Mouse (Mus musculus): ENCODE results near the gene Gm7073. TPM values are rescaled to one million over a fixed set of nuclear protein-coding genes. Genes with fewer than 3 reads are reported as not detected.

Gene Gm7073
- not detected in 2 replicates for polyA plus RNA-seq (2015; fragmentation: Nextera tagmentation; extraction: Ambion mirVana)

DNA sequence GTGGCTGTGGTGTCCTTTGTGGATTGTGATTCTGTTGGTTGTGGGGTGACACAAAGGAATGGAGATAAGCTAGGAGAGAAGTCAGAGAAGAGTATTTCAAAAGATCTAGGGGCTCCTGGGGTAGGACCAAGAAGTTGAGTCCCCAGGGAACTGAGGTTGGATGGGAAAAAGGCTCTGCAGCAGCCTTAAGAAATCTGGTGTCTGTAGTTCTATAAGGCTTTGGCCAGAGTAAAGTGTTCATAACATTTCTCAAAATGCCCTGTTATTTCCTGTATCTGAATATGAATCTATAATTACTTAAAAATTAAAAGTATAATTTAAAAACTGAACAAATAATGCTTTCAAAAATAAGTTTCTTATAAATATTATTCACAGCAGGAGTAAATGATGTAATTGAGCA lies at the start of gene Gm7073:
Gm7073 (minus strand) TSS at position 101 of the 400 bp plus-strand sequence.
- no peak within 1 kb of the TSS for H3K9ac ChIP-seq (ENCODE audit: low read depth, low read length)
- no peak within 1 kb of the TSS for H3K4me3 ChIP-seq (ENCODE audit: low read length)
- H3K4me2 ChIP-seq (ENCODE audit: low read depth, low read length): no peak within 1 kb of the TSS
- no peaks in the 10 kb centered on the region for H3K27me3 ChIP-seq (replicated peaks; ENCODE audit: control insufficient read depth, insufficient read depth, low read length)
- no peaks in the 10 kb centered on the region for H3K4me1 ChIP-seq (ENCODE audit: control insufficient read depth, insufficient read depth, low read length)
- H3K36me3 ChIP-seq (ENCODE audit: control insufficient read depth, insufficient read depth, low read length): no peaks in the 10 kb centered on the region
- ATAC-seq: no peak
- H3K9me3 ChIP-seq (ENCODE audit: control insufficient read depth, low read length): no peaks in the 10 kb centered on the region
- no peak within 1 kb of the TSS for H3K27ac ChIP-seq (ENCODE audit: low read length)

DNA sequence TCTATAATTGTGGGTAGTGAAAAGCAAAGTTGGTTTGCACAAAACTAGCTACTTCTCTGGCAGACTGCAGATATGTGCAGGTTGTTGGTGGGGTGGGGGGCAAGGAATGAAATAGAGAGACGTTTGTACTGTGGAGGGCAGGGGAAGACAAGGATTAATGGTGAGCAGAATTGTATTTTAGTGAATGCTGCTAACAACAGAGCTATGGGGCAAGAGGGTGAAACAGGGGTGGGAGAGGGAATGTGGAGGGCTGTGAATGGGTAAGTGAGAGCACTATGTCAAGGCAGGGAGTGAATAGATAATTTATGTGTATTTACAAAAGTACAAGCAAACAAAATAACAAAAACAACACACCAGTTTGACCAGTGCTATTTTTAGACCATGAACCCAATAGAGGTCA lies 31.5 kb upstream of the Gm7073 start:
- no peak for ATAC-seq
- no peaks in the 10 kb centered on the region for H3K36me3 ChIP-seq (ENCODE audit: control insufficient read depth, insufficient read depth, low read length)
- H3K9ac ChIP-seq (ENCODE audit: low read depth, low read length): no peak overlapping the region
- no peaks in the 10 kb centered on the region for H3K27me3 ChIP-seq (replicated peaks; ENCODE audit: control insufficient read depth, insufficient read depth, low read length)
- H3K4me3 ChIP-seq (ENCODE audit: low read length): no peak overlapping the region
- no peaks in the 10 kb centered on the region for H3K9me3 ChIP-seq (ENCODE audit: control insufficient read depth, low read length)
- WGBS: 19% methylated on average over 1 of the region's 1 CpGs
- H3K4me1 ChIP-seq (ENCODE audit: control insufficient read depth, insufficient read depth, low read length): no peaks in the 10 kb centered on the region
- no peak overlapping the region for H3K4me2 ChIP-seq (ENCODE audit: low read depth, low read length)
- H3K27ac ChIP-seq (ENCODE audit: low read length): no peak overlapping the region

DNA sequence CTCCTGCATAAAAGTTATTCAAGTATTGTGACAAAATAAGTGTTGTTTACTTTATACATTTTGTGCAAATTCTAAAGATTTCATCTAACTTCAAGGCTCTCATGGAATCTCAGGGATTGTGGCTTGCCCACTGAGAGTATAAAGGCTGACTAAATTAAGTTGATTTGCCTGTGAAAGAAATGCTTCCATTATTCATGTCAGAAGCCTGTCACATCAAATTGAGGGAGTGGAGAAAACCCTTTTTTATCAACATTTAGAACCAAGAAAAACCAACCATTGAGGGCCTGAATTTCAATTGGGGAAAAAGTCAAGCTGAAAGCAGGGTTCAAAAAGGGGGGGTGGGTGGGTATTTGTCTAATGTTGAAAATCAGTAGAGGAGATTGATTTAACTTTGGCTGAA lies 30.0 kb upstream of the Gm7073 start:
- H3K36me3 ChIP-seq (ENCODE audit: control insufficient read depth, insufficient read depth, low read length): no peaks in the 10 kb centered on the region
- ATAC-seq: no peak
- no peaks in the 10 kb centered on the region for H3K4me1 ChIP-seq (ENCODE audit: control insufficient read depth, insufficient read depth, low read length)
- H3K27ac ChIP-seq (ENCODE audit: low read length): no peak overlapping the region
- no peaks in the 10 kb centered on the region for H3K27me3 ChIP-seq (replicated peaks; ENCODE audit: control insufficient read depth, insufficient read depth, low read length)
- no peak overlapping the region for H3K4me3 ChIP-seq (ENCODE audit: low read length)
- no peak overlapping the region for H3K4me2 ChIP-seq (ENCODE audit: low read depth, low read length)
- no peak overlapping the region for H3K9ac ChIP-seq (ENCODE audit: low read depth, low read length)
- no peaks in the 10 kb centered on the region for H3K9me3 ChIP-seq (ENCODE audit: control insufficient read depth, low read length)

DNA sequence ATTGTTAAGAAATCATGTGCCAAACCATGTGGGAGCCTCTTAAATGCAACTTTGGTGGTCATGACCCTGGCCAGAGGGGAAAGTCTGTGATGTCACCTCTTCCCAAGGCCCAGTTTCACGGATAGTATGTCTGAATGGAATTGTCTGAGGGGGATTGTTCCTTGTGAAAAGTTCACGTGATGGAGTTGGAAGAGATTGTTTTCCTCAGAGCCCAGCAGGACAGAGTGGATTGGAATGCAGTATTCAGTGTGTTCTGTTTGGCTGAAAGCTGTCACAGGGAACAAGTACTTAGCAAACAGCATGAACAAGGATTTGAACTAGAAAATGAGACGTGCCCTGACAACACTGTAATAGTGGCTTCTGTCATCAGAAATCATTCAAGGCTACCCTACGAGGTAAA lies 16.2 kb upstream of the Gm7073 start:
- ATAC-seq: no peak

DNA sequence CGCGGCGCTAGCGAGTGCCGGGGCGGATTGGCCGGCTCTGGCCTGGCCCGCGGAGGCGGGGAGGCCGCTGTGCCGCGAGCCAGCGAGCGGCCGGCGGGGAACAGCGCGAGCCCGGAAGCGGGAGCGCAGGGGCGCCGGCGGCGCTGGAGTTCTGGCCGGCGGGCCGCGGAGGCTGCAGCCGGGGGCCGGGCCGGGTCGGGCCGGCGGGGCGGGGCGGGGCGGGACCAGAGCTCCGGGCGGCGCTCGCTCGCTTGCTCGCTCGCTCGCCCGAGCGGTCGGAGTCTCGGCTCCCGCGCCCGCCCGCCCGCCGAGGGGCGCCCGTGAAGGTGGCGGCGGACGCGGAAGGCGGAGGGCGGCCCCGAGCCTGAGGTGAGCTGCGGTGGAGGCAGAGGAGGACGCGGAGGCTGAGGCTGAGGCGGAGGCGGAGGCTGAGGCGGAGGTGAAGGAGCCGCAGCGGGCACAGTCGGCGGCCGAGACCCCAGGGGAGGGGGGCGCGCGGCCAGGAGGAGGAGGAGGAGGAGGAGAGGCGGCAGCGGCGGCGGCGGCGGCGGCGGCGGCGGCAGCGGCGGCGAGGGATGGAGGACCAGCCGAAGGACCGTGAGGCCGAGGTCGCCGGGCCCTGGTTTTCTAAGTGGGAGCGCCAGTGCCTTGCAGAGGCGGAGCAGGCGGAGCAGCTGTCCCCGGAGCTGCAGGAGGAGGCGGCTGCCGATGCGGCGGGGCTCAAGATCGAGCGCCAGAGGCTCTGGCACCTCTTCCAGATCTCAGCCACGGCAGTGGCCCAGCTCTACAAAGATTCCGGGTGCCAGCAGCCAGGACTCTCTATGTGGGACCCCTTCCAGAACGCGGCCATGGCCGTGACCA lies 8.6 kb upstream of the Gm7073 start:
- Histone ChIP-seq H3K4me1 (ENCODE audit: control insufficient read depth, insufficient read depth, low read length) (no peaks in the 10 kb centered on the region), H3K36me3 (ENCODE audit: control insufficient read depth, insufficient read depth, low read length) (no peaks in the 10 kb centered on the region), H3K4me2 (ENCODE audit: low read depth, low read length) (peak overlapping the region; percentile 60), H3K27ac (ENCODE audit: low read length) (no peak overlapping the region), H3K9me3 (ENCODE audit: control insufficient read depth, low read length) (no peaks in the 10 kb centered on the region), H3K27me3 (replicated peaks; ENCODE audit: control insufficient read depth, insufficient read depth, low read length) (0 out of 2 replicates have a peak, but pooled peaks cover 3% of the 10 kb centered on the region), H3K9ac (ENCODE audit: low read depth, low read length) (peak overlapping the region; percentile 57), H3K4me3 (ENCODE audit: low read length) (peak overlapping the region; percentile 57)
- 12% methylated on average over 44 of the region's 113 CpGs for WGBS
- peak; percentile 97 for ATAC-seq

More for the DNA sequence above, 16.2 kb upstream of the Gm7073 start:
- Histone ChIP-seq H3K4me3 (ENCODE audit: low read length) (no peak overlapping the region), H3K27ac (ENCODE audit: low read length) (no peak overlapping the region), H3K36me3 (ENCODE audit: control insufficient read depth, insufficient read depth, low read length) (no peaks in the 10 kb centered on the region), H3K27me3 (replicated peaks; ENCODE audit: control insufficient read depth, insufficient read depth, low read length) (no peaks in the 10 kb centered on the region), H3K9me3 (ENCODE audit: control insufficient read depth, low read length) (no peaks in the 10 kb centered on the region), H3K4me1 (ENCODE audit: control insufficient read depth, insufficient read depth, low read length) (no peaks in the 10 kb centered on the region), H3K9ac (ENCODE audit: low read depth, low read length) (no peak overlapping the region), H3K4me2 (ENCODE audit: low read depth, low read length) (no peak overlapping the region)
- 66% methylated on average over 4 of the region's 4 CpGs for WGBS

DNA sequence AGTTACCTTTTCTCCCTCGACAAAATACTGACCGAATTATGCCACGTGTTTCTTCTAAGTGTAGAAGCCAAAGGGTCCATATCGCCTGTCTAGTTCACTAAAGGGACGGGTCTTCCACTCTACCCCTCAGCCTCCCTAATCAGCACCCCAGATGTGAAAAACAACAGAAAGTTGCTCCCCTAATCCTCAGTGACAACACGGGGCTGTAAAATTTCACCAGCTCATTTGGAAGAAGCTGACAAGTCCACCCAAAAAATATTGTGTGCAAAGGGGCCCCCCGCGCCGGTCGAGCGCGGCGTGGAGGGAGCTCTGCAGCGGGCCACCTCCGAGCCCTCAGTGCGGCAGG lies 8.0 kb upstream of the Gm7073 start:
- H3K27ac ChIP-seq (ENCODE audit: low read length): no peak overlapping the region
- H3K4me3 ChIP-seq (ENCODE audit: low read length): peak overlapping the region; percentile 57
- peak overlapping the region; percentile 60 for H3K4me2 ChIP-seq (ENCODE audit: low read depth, low read length)
- ATAC-seq: peak; percentile 37; the same call in 1 of the 2 replicates
- H3K9me3 ChIP-seq (ENCODE audit: control insufficient read depth, low read length): no peaks in the 10 kb centered on the region
- H3K36me3 ChIP-seq (ENCODE audit: control insufficient read depth, insufficient read depth, low read length): no peaks in the 10 kb centered on the region
- no peak overlapping the region; the same call in 1 of the 2 replicates for H3K9ac ChIP-seq (ENCODE audit: low read depth, low read length)
- 0 out of 2 replicates have a peak, but pooled peaks cover 3% of the 10 kb centered on the region for H3K27me3 ChIP-seq (replicated peaks; ENCODE audit: control insufficient read depth, insufficient read depth, low read length)
- no peaks in the 10 kb centered on the region for H3K4me1 ChIP-seq (ENCODE audit: control insufficient read depth, insufficient read depth, low read length)
- WGBS: 20% methylated on average over 16 of the region's 16 CpGs

DNA sequence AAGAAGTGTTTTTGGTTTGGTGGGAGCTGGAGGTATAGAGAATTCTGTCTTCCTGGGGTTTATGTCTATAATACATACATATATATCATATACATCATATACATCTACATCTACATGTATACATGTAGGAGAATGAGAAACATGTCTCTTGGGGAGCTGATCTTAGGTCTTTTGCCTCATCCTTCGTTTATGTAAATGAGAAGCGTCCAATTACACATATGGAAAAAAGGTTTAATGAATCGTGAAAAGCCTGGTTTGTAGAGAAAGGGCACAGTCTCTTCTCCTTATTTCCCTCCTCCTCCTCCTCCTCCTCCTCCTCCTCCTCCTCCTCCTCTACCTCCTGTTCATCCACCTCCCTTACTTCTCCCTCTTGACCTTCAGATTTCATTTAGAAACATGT lies 6.9 kb upstream of the Gm7073 start:
- H3K4me1 ChIP-seq (ENCODE audit: control insufficient read depth, insufficient read depth, low read length): no peaks in the 10 kb centered on the region
- no peak for ATAC-seq
- no peak overlapping the region for H3K4me2 ChIP-seq (ENCODE audit: low read depth, low read length)
- 0 out of 2 replicates have a peak, but pooled peaks cover 3% of the 10 kb centered on the region for H3K27me3 ChIP-seq (replicated peaks; ENCODE audit: control insufficient read depth, insufficient read depth, low read length)
- WGBS: 53% methylated on average over 3 of the region's 3 CpGs
- no peaks in the 10 kb centered on the region for H3K36me3 ChIP-seq (ENCODE audit: control insufficient read depth, insufficient read depth, low read length)
- no peak overlapping the region for H3K9ac ChIP-seq (ENCODE audit: low read depth, low read length)
- H3K4me3 ChIP-seq (ENCODE audit: low read length): no peak overlapping the region
- H3K27ac ChIP-seq (ENCODE audit: low read length): no peak overlapping the region
- H3K9me3 ChIP-seq (ENCODE audit: control insufficient read depth, low read length): no peaks in the 10 kb centered on the region

DNA sequence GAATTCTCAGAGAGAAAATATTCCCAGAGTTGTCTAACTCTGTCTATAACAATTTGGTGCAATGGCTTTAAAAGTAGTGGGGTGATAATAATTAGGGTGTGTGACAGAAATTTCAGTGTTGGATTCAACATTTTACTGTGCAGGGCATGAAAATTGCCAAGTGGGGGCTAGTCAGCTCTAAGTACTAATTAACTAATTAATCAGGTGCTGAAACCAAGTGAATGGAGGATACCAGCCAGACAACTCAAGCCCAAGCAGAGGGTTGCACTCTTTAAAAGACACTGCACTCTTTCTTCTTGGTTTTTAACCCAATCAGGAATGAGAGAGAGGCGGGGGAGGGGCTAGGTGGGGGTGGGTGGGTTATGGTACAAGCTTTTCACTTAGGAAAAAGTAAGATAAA lies 6.4 kb upstream of the Gm7073 start:
- ATAC-seq: no peak
- Histone ChIP-seq H3K9ac (ENCODE audit: low read depth, low read length) (no peak overlapping the region), H3K4me3 (ENCODE audit: low read length) (no peak overlapping the region), H3K27me3 (replicated peaks; ENCODE audit: control insufficient read depth, insufficient read depth, low read length) (0 out of 2 replicates have a peak, but pooled peaks cover 3% of the 10 kb centered on the region), H3K36me3 (ENCODE audit: control insufficient read depth, insufficient read depth, low read length) (no peaks in the 10 kb centered on the region), H3K4me2 (ENCODE audit: low read depth, low read length) (no peak overlapping the region), H3K9me3 (ENCODE audit: control insufficient read depth, low read length) (no peaks in the 10 kb centered on the region), H3K27ac (ENCODE audit: low read length) (no peak overlapping the region), H3K4me1 (ENCODE audit: control insufficient read depth, insufficient read depth, low read length) (no peaks in the 10 kb centered on the region)
- WGBS: 44% methylated on average over 1 of the region's 1 CpGs

DNA sequence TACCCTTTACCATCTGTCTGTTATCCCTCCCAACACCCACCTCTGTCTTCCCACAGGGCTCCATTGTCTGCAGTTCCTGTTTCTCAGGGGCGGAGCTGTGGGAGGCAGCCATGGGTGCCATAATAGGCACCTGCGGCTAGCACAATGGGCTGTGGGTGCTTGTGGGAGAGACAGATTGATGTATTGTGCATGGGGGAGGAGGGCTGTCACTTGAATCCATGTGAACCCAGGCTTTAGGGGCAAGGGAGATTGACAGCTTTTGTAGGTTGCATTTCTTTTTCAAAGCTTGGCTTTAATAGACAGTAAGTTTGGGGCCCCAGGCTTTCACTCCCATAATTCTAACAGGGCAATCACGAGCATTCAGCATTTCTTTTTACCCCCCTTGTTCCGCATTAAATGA lies 5.0 kb upstream of the Gm7073 start:
- Histone ChIP-seq H3K27me3 (replicated peaks; ENCODE audit: control insufficient read depth, insufficient read depth, low read length) (0 out of 2 replicates have a peak, but pooled peaks cover 3% of the 10 kb centered on the region), H3K4me1 (ENCODE audit: control insufficient read depth, insufficient read depth, low read length) (no peaks in the 10 kb centered on the region), H3K9ac (ENCODE audit: low read depth, low read length) (no peak overlapping the region), H3K4me2 (ENCODE audit: low read depth, low read length) (no peak overlapping the region), H3K9me3 (ENCODE audit: control insufficient read depth, low read length) (no peaks in the 10 kb centered on the region), H3K36me3 (ENCODE audit: control insufficient read depth, insufficient read depth, low read length) (no peaks in the 10 kb centered on the region), H3K27ac (ENCODE audit: low read length) (no peak overlapping the region), H3K4me3 (ENCODE audit: low read length) (no peak overlapping the region)
- 57% methylated on average over 4 of the region's 4 CpGs for WGBS
- ATAC-seq: no peak
